Mouse (Mus musculus) heart, embryonic 14.5 days (tissue): Measurements from ENCODE around the gene Oxct1. TPM values are rescaled to one million over a fixed set of nuclear protein-coding genes. Genes with fewer than 3 reads are reported as not detected.

Experiments
- ATAC-seq: fragments of 200-750 bp; cut with Nextera tagmentation; 2 replicates; pipeline ENCODE4 v1.8.0; 2017; ENCODE audit warnings: low read depth, moderate TSS enrichment; ENCODE audit not compliant: insufficient number of reproducible peaks, insufficient read depth, low FRiP score
- H3K27ac ChIP-seq, 2 experiments: fragments of 200-500 bp in 1 of 2; fragments of 300-500 bp in 1 of 2; sonication (generic) in 1 of 2; replicated peaks in 1 of 2; 2 replicates each; pipeline ENCODE4 v1.5.1; 2012 to 2014; ENCODE audit warnings: low read depth in 2 of 2, low read length in 2 of 2, control low read depth in 1 of 2, mild to moderate bottlenecking in 1 of 2, mixed read lengths in 1 of 2; ENCODE audit not compliant: control insufficient read depth in 1 of 2, insufficient read depth in 1 of 2
- H3K27me3 ChIP-seq: fragments of 300-500 bp; sonication (generic); 2 replicates; pipeline ENCODE4 v1.6.1; 2014; ENCODE audit warnings: mild to moderate bottlenecking, low read length, control low read depth; ENCODE audit not compliant: control insufficient read depth, insufficient read depth
- H3K36me3 ChIP-seq: fragments of 300-500 bp; sonication (generic); 2 replicates; pipeline ENCODE4 v1.6.1; 2014; ENCODE audit warnings: mild to moderate bottlenecking, control low read depth, low read length, mixed read lengths; ENCODE audit not compliant: control insufficient read depth, insufficient read depth
- H3K4me1 ChIP-seq, 2 experiments: fragments of 200-500 bp in 1 of 2; fragments of 300-500 bp in 1 of 2; sonication (generic) in 1 of 2; 2 replicates each; pipeline ENCODE4 v1.6.1; 2012 to 2014; ENCODE audit warnings: low read length in 2 of 2, control low read depth in 1 of 2, mixed read lengths in 1 of 2; ENCODE audit not compliant: control insufficient read depth in 2 of 2, insufficient read depth in 2 of 2
- H3K4me2 ChIP-seq: fragments of 300-500 bp; sonication (generic); 2 replicates; pipeline ENCODE4 v1.6.1; 2014; ENCODE audit warnings: mild to moderate bottlenecking, low read length
- H3K4me3 ChIP-seq, 2 experiments: fragments of 200-500 bp in 1 of 2; fragments of 300-500 bp in 1 of 2; sonication (generic) in 1 of 2; 2 replicates each; pipeline ENCODE4 v1.5.1; 2012 to 2014; ENCODE audit warnings: low read length in 2 of 2, mild to moderate bottlenecking in 2 of 2, control low read depth in 1 of 2, low read depth in 1 of 2, moderate library complexity in 1 of 2; ENCODE audit not compliant: control insufficient read depth in 1 of 2, insufficient read depth in 1 of 2
- H3K9ac ChIP-seq: fragments of 300-500 bp; sonication (generic); 2 replicates; pipeline ENCODE4 v1.6.1; 2014; ENCODE audit warnings: mild to moderate bottlenecking, low read length
- H3K9me3 ChIP-seq: fragments of 300-500 bp; sonication (generic); 2 replicates; pipeline ENCODE4 v1.6.1; 2016; ENCODE audit warnings: low read length, control low read depth; ENCODE audit not compliant: control insufficient read depth
- whole genome bisulfite sequencing: fragments of 180-500 bp; shearing (Covaris S2); extraction: QIAGEN DNeasy Blood & Tissue Kit; methylation state at CpG from one replicate; pipeline ENCODE4 v1.1.7; 2014; 5-methylcytosine and 5-hydroxymethylcytosine counted together
- polyA plus RNA-seq: library from polyadenylated mRNA; unstranded; fragments of >200 nt; fragmentation: Nextera tagmentation; extraction: Ambion mirVana; gene quantifications from 2 replicates; pipeline ENCODE4 v1.2.1, GENCODE M21; 2014

Oxct1 gene
- polyA plus RNA-seq, 1 experiment from 2014 or later, result 327 TPM

- WGBS, result 23% methylated on average over 14 of the region's 14 CpGs
- peak overlapping the region; percentile 95 for H3K9ac ChIP-seq
- H3K4me1 ChIP-seq, result peaks cover 0 to 15% of the 10 kb centered on the region in 2 experiments; a peak in 2 of 4 replicates
- peak overlapping the region; percentile 75 to 79 for H3K4me3 ChIP-seq
- peak overlapping the region; percentile 92 to 98 for H3K27ac ChIP-seq
- H3K9me3 ChIP-seq, result no peaks in the 10 kb centered on the region
- peaks cover 23% of the 10 kb centered on the region for H3K36me3 ChIP-seq
- no peak for ATAC-seq
- H3K4me2 ChIP-seq, result peak overlapping the region; percentile 69
- H3K27me3 ChIP-seq, result no peaks in the 10 kb centered on the region
Measured at GRCm38 (mm10) chr15:3994852-3995447, 31.2 kb upstream of the Oxct1 start.

- Histone ChIP-seq H3K9me3 (no peaks in the 10 kb centered on the region), H3K27me3 (no peaks in the 10 kb centered on the region), H3K4me2 (peak within 1 kb of the TSS; percentile 83), H3K4me3 (peak within 1 kb of the TSS; percentile 75 to 79), H3K27ac (peak within 1 kb of the TSS; percentile 94 to 98), H3K4me1 (peaks cover 0 to 15% of the 10 kb centered on the region in 2 experiments; a peak in 2 of 4 replicates), H3K9ac (peak within 1 kb of the TSS; percentile 95), H3K36me3 (peaks cover 16% of the 10 kb centered on the region)
- WGBS, result under 1% methylated on average over 60 of the region's 61 CpGs
- peak; percentile 99 for ATAC-seq
Measured at GRCm38 (mm10) chr15:3995448-3996266, 30.5 kb upstream of the Oxct1 start, which contains the start of gene AW549877. Gene AW549877, minus strand, starts transcription at chr15:3995744.

- Histone ChIP-seq H3K9ac (peak overlapping the region; percentile 82), H3K4me3 (peak overlapping the region; percentile 43 to 79), H3K4me2 (peak overlapping the region; percentile 83), H3K27me3 (no peaks in the 10 kb centered on the region), H3K9me3 (no peaks in the 10 kb centered on the region), H3K4me1 (peaks cover 0 to 15% of the 10 kb centered on the region in 2 experiments; a peak in 2 of 4 replicates), H3K27ac (peak overlapping the region; percentile 94 to 98), H3K36me3 (peaks cover 8% of the 10 kb centered on the region)
- no peak for ATAC-seq
- 18% methylated on average over 14 of the region's 14 CpGs for WGBS
Measured at GRCm38 (mm10) chr15:3996267-3997010, 29.7 kb upstream of the Oxct1 start.

GRCm38 (mm10) chr15:3999144-3999543, 27.0 kb upstream of the Oxct1 start:
- Histone ChIP-seq H3K4me1 (peaks cover 0 to 8% of the 10 kb centered on the region in 2 experiments; a peak in 2 of 4 replicates), H3K36me3 (no peaks in the 10 kb centered on the region), H3K4me2 (no peak overlapping the region), H3K9me3 (no peaks in the 10 kb centered on the region), H3K27me3 (no peaks in the 10 kb centered on the region), H3K27ac (no peak overlapping the region), H3K4me3 (no peak overlapping the region), H3K9ac (no peak overlapping the region)
- 57% methylated on average over 2 of the region's 2 CpGs for WGBS
- ATAC-seq, result no peak

- Histone ChIP-seq H3K4me3 (no peak overlapping the region), H3K9me3 (peaks cover 8% of the 10 kb centered on the region; the same call in 1 of the 2 replicates), H3K9ac (no peak overlapping the region), H3K27ac (no peak overlapping the region), H3K27me3 (no peaks in the 10 kb centered on the region), H3K4me1 (0 out of 4 replicates have a peak, but pooled peaks cover 0 to 3% of the 10 kb centered on the region in 2 experiments), H3K4me2 (no peak overlapping the region), H3K36me3 (no peaks in the 10 kb centered on the region)
- WGBS, result 69% methylated on average over 2 of the region's 2 CpGs
- ATAC-seq, result no peak
Measured at GRCm38 (mm10) chr15:4000536-4000935, 25.6 kb upstream of the Oxct1 start.

GRCm38 (mm10) chr15:4013873-4014272, 12.3 kb upstream of the Oxct1 start:
- H3K4me1 ChIP-seq, result no peaks in the 10 kb centered on the region
- 46% methylated on average over 2 of the region's 2 CpGs for WGBS
- no peak overlapping the region for H3K4me3 ChIP-seq
- H3K27me3 ChIP-seq, result no peaks in the 10 kb centered on the region
- H3K4me2 ChIP-seq, result no peak overlapping the region
- no peaks in the 10 kb centered on the region for H3K9me3 ChIP-seq
- H3K36me3 ChIP-seq, result no peaks in the 10 kb centered on the region
- no peak for ATAC-seq
- no peak overlapping the region for H3K27ac ChIP-seq
- no peak overlapping the region for H3K9ac ChIP-seq

- no peak overlapping the region for H3K27ac ChIP-seq
- no peak for ATAC-seq
- WGBS, result 35% methylated on average over 4 of the region's 4 CpGs
Measured at GRCm38 (mm10) chr15:4020711-4021110, 5.5 kb upstream of the Oxct1 start.

More at GRCm38 (mm10) chr15:4020711-4021110, 5.5 kb upstream of the Oxct1 start:
- Histone ChIP-seq H3K27me3 (no peaks in the 10 kb centered on the region), H3K4me3 (no peak overlapping the region), H3K36me3 (no peaks in the 10 kb centered on the region), H3K4me1 (peaks cover 6% of the 10 kb centered on the region in 2 experiments), H3K9ac (no peak overlapping the region), H3K9me3 (no peaks in the 10 kb centered on the region), H3K4me2 (no peak overlapping the region)
